ENCODE assay signal across 7 mouse cellular contexts in genomic region chr17:25579332-25580047, GRCm38 (mm10). TPM values are rescaled to one million over a fixed set of nuclear protein-coding genes. Genes with fewer than 3 reads are reported as not detected.
DNase-seq lines count a peak whose midpoint lies in the region; ATAC-seq and TF ChIP-seq lines count a peak whose summit lies in the region.

No protein-coding gene starts in this region.

- 0 out of 2 replicates have a peak, but pooled peaks cover under 1% of the 10 kb centered on the region for H3K36me3 ChIP-seq in lung, embryonic 15.5 days
- peaks cover under 1% of the 10 kb centered on the region; the same call in 1 of the 2 replicates for H3K36me3 ChIP-seq in hindbrain, embryonic 12.5 days
- H3K36me3 ChIP-seq in liver, embryonic 14.5 days (replicated peaks; ENCODE audit: control insufficient read depth, insufficient read depth, low read depth): no peaks in the 10 kb centered on the region

- DNase-seq in lung, postnatal 10 days: no peak
- DNase-seq in liver, embryonic 14.5 days (ENCODE audit: low read depth in 3 of 3, low spot score in 3 of 3): no peak
- DNase-seq in urinary bladder, postnatal 25 days (ENCODE audit: low spot score): no peak
- no peak for DNase-seq in embryo, embryonic 10 days (ENCODE audit: low spot score)

- peak; percentile 21; the same call in 1 of the 2 replicates for ATAC-seq in lung, embryonic 15.5 days (ENCODE audit: borderline replicate concordance, extremely low read depth, low FRiP score, low TSS enrichment)
- peak; percentile 68 for ATAC-seq in hindbrain, embryonic 12.5 days (ENCODE audit: low FRiP score)
- peak; percentile 54 for ATAC-seq in liver, embryonic 14.5 days (ENCODE audit: insufficient read depth)

- peak overlapping the region; percentile 80 for H3K9ac ChIP-seq in lung, embryonic 15.5 days
- peak overlapping the region; percentile 77 for H3K9ac ChIP-seq in hindbrain, embryonic 12.5 days
- H3K9ac ChIP-seq in liver, embryonic 14.5 days (replicated peaks): peak overlapping the region; percentile 78

- TF ChIP-seq CTCF in liver, embryonic 14.5 days (IDR thresholded peaks at IDR 0.05; ENCODE audit: low read depth): no peak

- H3K9me3 ChIP-seq in lung, embryonic 15.5 days: no peaks in the 10 kb centered on the region
- no peaks in the 10 kb centered on the region for H3K9me3 ChIP-seq in hindbrain, embryonic 12.5 days (replicated peaks)
- no peaks in the 10 kb centered on the region for H3K9me3 ChIP-seq in liver, embryonic 14.5 days (ENCODE audit: control insufficient read depth, low read length)

- 3% methylated on average over 21 of the region's 21 CpGs for WGBS in lung, embryonic 15.5 days
- WGBS in hindbrain, embryonic 12.5 days: 8% methylated on average over 21 of the region's 21 CpGs
- WGBS in liver, embryonic 14.5 days (ENCODE audit: insufficient replicate concordance): 4% methylated on average over 21 of the region's 21 CpGs

- peak overlapping the region; percentile 70 for H3K27ac ChIP-seq in lung, embryonic 15.5 days
- peak overlapping the region; percentile 76 for H3K27ac ChIP-seq in brown adipose tissue, adult 24 weeks (replicated peaks; ENCODE audit: low read depth, low read length)
- peak overlapping the region; percentile 77 for H3K27ac ChIP-seq in hindbrain, embryonic 12.5 days
- peak overlapping the region; percentile 14 for H3K27ac ChIP-seq in liver, embryonic 14.5 days

- H3K4me3 ChIP-seq in lung, embryonic 15.5 days: peak overlapping the region; percentile 75
- peak overlapping the region; percentile 74 for H3K4me3 ChIP-seq in brown adipose tissue, adult 24 weeks (ENCODE audit: insufficient read depth, low read depth, low read length)
- H3K4me3 ChIP-seq in hindbrain, embryonic 12.5 days: peak overlapping the region; percentile 76
- peak overlapping the region; percentile 73 to 77 for H3K4me3 ChIP-seq in liver, embryonic 14.5 days (ENCODE audit: insufficient read depth in 1 of 2, low read depth in 2 of 2, low read length in 2 of 2)

- H3K4me1 ChIP-seq in lung, embryonic 15.5 days: peaks cover 20% of the 10 kb centered on the region; the same call in 1 of the 2 replicates
- H3K4me1 ChIP-seq in brown adipose tissue, adult 24 weeks (ENCODE audit: control insufficient read depth, insufficient read depth, insufficient read length, low read length): no peaks in the 10 kb centered on the region
- peaks cover 42% of the 10 kb centered on the region for H3K4me1 ChIP-seq in hindbrain, embryonic 12.5 days
- peaks cover 4 to 13% of the 10 kb centered on the region in 2 experiments for H3K4me1 ChIP-seq in liver, embryonic 14.5 days (replicated peaks; ENCODE audit: control insufficient read depth in 2 of 2, insufficient read depth in 2 of 2, low read length in 1 of 2)

- no peaks in the 10 kb centered on the region for H3K27me3 ChIP-seq in lung, embryonic 15.5 days
- H3K27me3 ChIP-seq in hindbrain, embryonic 12.5 days: 0 out of 2 replicates have a peak, but pooled peaks cover 6% of the 10 kb centered on the region
- no peaks in the 10 kb centered on the region for H3K27me3 ChIP-seq in liver, embryonic 14.5 days (ENCODE audit: control insufficient read depth, insufficient read depth, low read length)

- TF ChIP-seq EP300 in liver, embryonic 14.5 days (IDR thresholded peaks at IDR 0.05; ENCODE audit: low read depth): no peak

- H3K4me2 ChIP-seq in lung, embryonic 15.5 days: peak overlapping the region; percentile 87
- peak overlapping the region; percentile 87 for H3K4me2 ChIP-seq in hindbrain, embryonic 12.5 days (replicated peaks)
- H3K4me2 ChIP-seq in liver, embryonic 14.5 days (ENCODE audit: low read depth): peak overlapping the region; percentile 88

RNA-seq across cellular contexts. Expression of gene Lmf1, which starts 0.6 kb away (rescaled TPM):
- 25.7 and 26.7 TPM in 2 replicates for polyA plus RNA-seq in lung, embryonic 15.5 days (2015; fragmentation: Nextera tagmentation; extraction: Ambion mirVana)
- 24.0 and 41.1 TPM in 2 replicates for polyA plus RNA-seq in brown adipose tissue, adult 24 weeks (2012; ENCODE audit: insufficient read depth, insufficient read length, missing spikeins)
- 25.7 and 26.2 TPM in 2 replicates for polyA plus RNA-seq in hindbrain, embryonic 12.5 days (2016; fragmentation: Nextera tagmentation; extraction: Ambion mirVana)
- 3.4 and 4.0 TPM in 2 replicates for polyA plus RNA-seq in liver, embryonic 14.5 days (2012; rRNA removed)
- 7.9 and 9.3 TPM in 2 replicates for polyA plus RNA-seq in liver, embryonic 14.5 days (2014; fragmentation: Nextera tagmentation; extraction: Ambion mirVana)

RNA-seq across cellular contexts. Expression of gene Sox8, which starts 9.0 kb away (rescaled TPM):
- polyA plus RNA-seq in lung, embryonic 15.5 days (2015; fragmentation: Nextera tagmentation; extraction: Ambion mirVana): 0.35 and 0.76 TPM in 2 replicates
- polyA plus RNA-seq in brown adipose tissue, adult 24 weeks (2012; ENCODE audit: insufficient read depth, insufficient read length, missing spikeins): 0.79 TPM in 1 of 2 replicates, not detected in the other
- polyA plus RNA-seq in hindbrain, embryonic 12.5 days (2016; fragmentation: Nextera tagmentation; extraction: Ambion mirVana): 11.8 and 12.7 TPM in 2 replicates
- polyA plus RNA-seq in liver, embryonic 14.5 days (2012; rRNA removed): 0.04 and 0.11 TPM in 2 replicates
- polyA plus RNA-seq in liver, embryonic 14.5 days (2014; fragmentation: Nextera tagmentation; extraction: Ambion mirVana): 0.15 TPM in 1 of 2 replicates, not detected in the other

Comparison
In these comparisons a context has a peak if more than half of its experiments do, and no peak if none do; other contexts are left out.
1. H3K27ac ChIP-seq: peak in every context shown above with its lines; median percentile 77 in hindbrain, embryonic 12.5 days; 76 in brown adipose tissue, adult 24 weeks; 70 in lung, embryonic 15.5 days; 14 in liver, embryonic 14.5 days.